Mouse (Mus musculus) erythroblast, embryonic 14.5 days (primary cell): Measurements from ENCODE around the gene Dnm1l. TPM values are rescaled to one million over a fixed set of nuclear protein-coding genes. Genes with fewer than 3 reads are reported as not detected.
"Not testable (repeated sequence)": the region's sequence is repeated elsewhere in the genome, so short reads cannot be mapped to it uniquely, and the experiment has no call there.

Source experiments
- H3K27me3 ChIP-seq: 2 replicates; pipeline ENCODE4 v1.6.1; 2012; ENCODE audit warnings: inconsistent platforms; ENCODE audit not compliant: control insufficient read depth
- H3K36me3 ChIP-seq: 2 replicates; pipeline ENCODE4 v1.6.1; 2012; ENCODE audit warnings: mild to moderate bottlenecking, inconsistent platforms; ENCODE audit not compliant: control insufficient read depth
- H3K4me1 ChIP-seq: 2 replicates; pipeline ENCODE4 v1.6.1; 2012; ENCODE audit warnings: inconsistent platforms; ENCODE audit not compliant: control insufficient read depth
- H3K4me3 ChIP-seq: replicated peaks from 2 replicates; pipeline ENCODE3; 2012; ENCODE audit warnings: moderate library complexity, mild to moderate bottlenecking, inconsistent platforms
- H3K9me3 ChIP-seq: 2 replicates; pipeline ENCODE4 v1.6.1; 2012; ENCODE audit warnings: low read length, inconsistent platforms, mixed read lengths; ENCODE audit not compliant: control insufficient read depth
- GATA1 ChIP-seq: IDR thresholded peaks from 2 replicates; pipeline ENCODE4 v1.6.1; 2012; ENCODE audit warnings: low read length, inconsistent platforms, mixed read lengths
- TAL1 ChIP-seq: IDR thresholded peaks from 3 replicates; pipeline ENCODE4 v1.6.1; 2012; ENCODE audit warnings: low read length, inconsistent platforms, mixed read lengths
- polyA plus RNA-seq: library from polyadenylated mRNA; stranded (reverse); fragments of >175 nt; gene quantifications from 2 replicates; pipeline ENCODE4 v1.2.3, GENCODE M21; 2012

Dnm1l gene
- polyA plus RNA-seq, result 0.73 and 0.76 TPM in 2 replicates

GRCm38 (mm10) chr16:16358481-16359100, at the start of gene Dnm1l:
Gene Dnm1l (minus strand): TSS chr16:16358959.
- no peaks in the 10 kb centered on the region for H3K27me3 ChIP-seq
- TF ChIP-seq TAL1 (no peak), GATA1 (no peak; the same call in 1 of the 2 replicates)
- peaks cover 2% of the 10 kb centered on the region; the same call in 1 of the 2 replicates for H3K36me3 ChIP-seq
- H3K4me1 ChIP-seq, result peaks cover 20% of the 10 kb centered on the region
- no peaks in the 10 kb centered on the region for H3K9me3 ChIP-seq
- H3K4me3 ChIP-seq, result peak within 1 kb of the TSS; percentile 91

- H3K36me3 ChIP-seq, H3K4me1 ChIP-seq, H3K27me3 ChIP-seq, H3K9me3 ChIP-seq, H3K4me3 ChIP-seq: not testable (repeated sequence)
These were observed 8.5 kb upstream of the Dnm1l start for GRCm38 (mm10) chr16:16367217-16367616.

- peaks cover 20% of the 10 kb centered on the region for H3K4me1 ChIP-seq
- peak overlapping the region; percentile 91 for H3K4me3 ChIP-seq
- not testable (repeated sequence) for H3K36me3 ChIP-seq, H3K27me3 ChIP-seq, H3K9me3 ChIP-seq
These were observed 333 bp upstream of the Dnm1l start for GRCm38 (mm10) chr16:16359101-16359482.

- Histone ChIP-seq H3K4me3 (peak overlapping the region; percentile 91), H3K9me3 (peaks cover 1% of the 10 kb centered on the region; the same call in 1 of the 2 replicates), H3K27me3 (no peaks in the 10 kb centered on the region), H3K4me1 (peaks cover 20% of the 10 kb centered on the region), H3K36me3 (peaks cover 5% of the 10 kb centered on the region)
- no peak for TF ChIP-seq TAL1
- TF ChIP-seq GATA1, result no peak
These were observed 851 bp downstream of the Dnm1l start for GRCm38 (mm10) chr16:16357908-16358307.

GRCm38 (mm10) chr16:16346420-16346819, 12.3 kb downstream of the Dnm1l start:
- TF ChIP-seq TAL1 (no peak), GATA1 (no peak)
- no peaks in the 10 kb centered on the region; the same call in 1 of the 2 replicates for H3K4me1 ChIP-seq
- H3K36me3 ChIP-seq, result peaks cover 20% of the 10 kb centered on the region
- no peaks in the 10 kb centered on the region for H3K27me3 ChIP-seq
- H3K9me3 ChIP-seq, result no peaks in the 10 kb centered on the region
- H3K4me3 ChIP-seq, result no peak overlapping the region

GRCm38 (mm10) chr16:16325775-16326336, 32.9 kb downstream of the Dnm1l start:
- TF ChIP-seq TAL1 (no peak), GATA1 (no peak)
- no peaks in the 10 kb centered on the region for H3K27me3 ChIP-seq

GRCm38 (mm10) chr16:16311319-16311718, 47.4 kb downstream of the Dnm1l start:
- Histone ChIP-seq H3K27me3 (no peaks in the 10 kb centered on the region), H3K36me3 (peaks cover 84% of the 10 kb centered on the region), H3K4me1 (no peaks in the 10 kb centered on the region), H3K4me3 (no peak overlapping the region), H3K9me3 (no peaks in the 10 kb centered on the region)
- TF ChIP-seq TAL1 (no peak), GATA1 (no peak)

More at GRCm38 (mm10) chr16:16325775-16326336, 32.9 kb downstream of the Dnm1l start:
- Histone ChIP-seq H3K4me3 (no peak overlapping the region), H3K9me3 (no peaks in the 10 kb centered on the region), H3K36me3 (peaks cover 65% of the 10 kb centered on the region), H3K4me1 (no peaks in the 10 kb centered on the region)

- TF ChIP-seq TAL1, result no peak
- no peak for TF ChIP-seq GATA1
- Histone ChIP-seq H3K4me3 (peak overlapping the region; percentile 97), H3K9me3 (no peaks in the 10 kb centered on the region)
These were observed 54.9 kb downstream of the Dnm1l start for GRCm38 (mm10) chr16:16303888-16304287.

GRCm38 (mm10) chr16:16303138-16303827, 55.5 kb downstream of the Dnm1l start:
- H3K9me3 ChIP-seq, result no peaks in the 10 kb centered on the region
- peaks cover 3% of the 10 kb centered on the region for H3K27me3 ChIP-seq
- H3K4me1 ChIP-seq, result peaks cover 24% of the 10 kb centered on the region
- peaks cover 26% of the 10 kb centered on the region for H3K36me3 ChIP-seq
- no peak for TF ChIP-seq GATA1
- TF ChIP-seq TAL1, result no peak
- peak overlapping the region; percentile 97 for H3K4me3 ChIP-seq

More at GRCm38 (mm10) chr16:16303888-16304287, 54.9 kb downstream of the Dnm1l start:
- Histone ChIP-seq H3K4me1 (peaks cover 24% of the 10 kb centered on the region), H3K36me3 (peaks cover 28% of the 10 kb centered on the region), H3K27me3 (peaks cover 3% of the 10 kb centered on the region)
